Mouse (Mus musculus) right cerebral cortex, postnatal 10 days (tissue): ENCODE data around the gene Krt14.

ENCODE experiments used
- DNase-seq, 2 experiments: peaks; one replicate each; pipeline ENCODE4 v3.0.0; 2021; ENCODE audit warnings: low spot score in 2 of 2

The Krt14 gene

DNA sequence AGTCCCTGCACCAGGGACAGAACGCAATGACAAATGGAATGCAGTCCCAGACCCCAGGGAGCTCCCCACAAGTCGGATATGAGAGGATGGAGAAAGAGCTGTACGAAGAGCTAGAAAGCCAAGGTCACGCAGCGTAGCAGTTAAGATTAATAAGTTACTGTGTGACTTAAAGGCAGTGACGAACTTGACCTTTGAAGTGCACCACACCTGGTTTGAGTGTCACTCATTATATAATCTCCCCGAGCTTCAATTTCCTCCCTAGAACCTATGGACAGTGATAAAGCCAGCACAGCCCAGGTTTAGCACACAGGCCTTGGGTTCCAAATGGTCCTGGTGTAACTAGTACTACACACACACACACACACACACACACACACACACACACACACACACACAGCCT lies 43.0 kb downstream of the Krt14 start:
- no peak for DNase-seq

DNA sequence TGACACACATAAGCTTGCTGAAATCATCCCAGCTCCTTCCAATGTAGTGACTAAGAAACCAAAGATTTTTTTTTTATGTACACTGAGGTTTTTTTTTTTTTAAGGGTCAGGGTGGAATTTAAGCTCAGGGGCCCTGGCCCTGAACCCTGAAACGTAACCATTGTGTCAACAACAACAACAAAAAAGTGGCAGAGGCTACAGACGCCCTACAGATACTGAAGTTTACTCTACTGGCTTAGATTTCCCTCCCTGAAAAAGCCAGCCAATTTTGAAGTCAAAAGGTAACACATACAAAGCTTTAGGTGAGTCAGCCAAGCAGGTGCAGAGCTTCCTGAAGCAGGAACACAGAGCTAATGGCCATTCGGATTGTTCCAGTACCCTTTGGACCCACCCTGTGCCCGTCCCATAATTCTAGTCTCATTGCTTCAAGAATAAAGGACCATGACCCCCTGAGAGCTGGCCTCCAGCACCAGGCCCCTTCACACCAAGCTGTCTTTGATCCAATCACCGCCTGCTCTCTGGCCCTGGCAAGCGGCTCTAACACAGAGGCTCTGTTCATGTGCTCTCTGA lies 49.4 kb downstream of the Krt14 start:
- no peak for DNase-seq

DNA sequence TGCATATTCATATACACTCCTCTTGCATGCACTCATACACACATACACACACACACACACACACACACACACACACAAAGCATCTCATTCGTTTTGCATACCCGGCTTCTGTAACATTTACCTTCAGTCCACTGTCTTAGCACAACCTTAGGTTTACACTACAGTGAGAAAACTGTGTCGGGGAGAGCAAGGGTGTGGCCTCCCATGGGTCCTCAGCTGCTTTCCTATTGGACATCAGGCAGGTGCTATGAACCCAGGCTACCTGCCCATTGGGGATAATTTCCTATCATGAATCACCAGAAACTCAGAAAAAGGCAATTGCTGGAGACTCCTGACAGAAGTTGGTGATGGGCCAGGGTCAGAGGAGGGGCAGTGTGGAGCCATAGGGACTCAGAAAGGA lies 50.0 kb downstream of the Krt14 start:
- DNase-seq = no peak

DNA sequence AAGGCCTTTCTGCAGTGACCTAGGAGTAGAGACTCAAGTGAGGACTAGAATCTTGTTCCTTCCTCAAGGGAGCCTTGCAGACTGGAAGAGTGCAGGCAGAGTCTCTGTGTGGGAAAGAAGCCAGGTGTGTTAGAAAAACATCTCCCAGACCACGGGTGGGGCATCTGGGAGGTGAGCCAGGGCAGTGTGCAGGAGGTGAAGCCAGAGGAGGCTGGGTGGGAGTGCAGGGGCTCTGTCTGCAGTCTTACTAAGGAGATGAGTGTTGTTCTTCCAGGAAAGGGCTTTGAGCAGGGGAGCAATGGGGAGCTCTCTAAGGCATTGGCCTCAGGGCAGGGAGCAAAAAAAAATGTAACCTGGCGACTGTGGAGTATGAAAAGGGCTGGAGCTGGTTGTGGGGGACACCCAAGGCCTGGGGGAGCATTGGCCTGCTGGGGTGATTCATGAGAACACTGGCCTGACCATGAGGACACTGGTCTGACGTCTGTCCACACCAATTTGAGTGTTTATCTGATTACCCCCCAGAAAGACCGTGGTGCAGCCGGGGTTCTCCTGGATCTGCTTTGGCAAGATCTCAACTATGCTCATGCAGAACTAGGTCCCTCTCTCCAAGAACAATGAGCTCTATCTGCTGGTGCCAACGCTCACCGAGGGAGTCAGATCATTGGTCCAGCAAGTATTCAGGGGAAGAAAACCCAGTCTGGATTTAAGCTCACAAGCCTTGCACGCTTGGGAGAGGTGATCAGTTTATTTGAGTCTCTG lies 51.7 kb downstream of the Krt14 start:
- no peak for DNase-seq
